Mouse (Mus musculus) neural tube, embryonic 15.5 days (tissue): ENCODE data around the gene Hist1h1b. TPM values are rescaled to one million over a fixed set of nuclear protein-coding genes. Genes with fewer than 3 reads are reported as not detected.
A peak's percentile ranks its signal among the peaks of the same experiment; 100 is the strongest.
"Not testable (repeated sequence)": the region's sequence is repeated elsewhere in the genome, so short reads cannot be mapped to it uniquely, and the experiment has no call there.

Source experiments
- ATAC-seq: fragments of 200-750 bp; cut with Nextera tagmentation; 2 replicates; pipeline ENCODE4 v1.8.0; 2017; ENCODE audit warnings: mild to moderate bottlenecking, moderate TSS enrichment, moderate library complexity; ENCODE audit not compliant: low FRiP score
- H3K27ac ChIP-seq: fragments of 300-500 bp; sonication (generic); replicated peaks from 2 replicates; pipeline ENCODE4 v1.5.1; 2015; ENCODE audit warnings: mild to moderate bottlenecking, inconsistent platforms
- H3K27me3 ChIP-seq: fragments of 300-500 bp; sonication (generic); replicated peaks from 2 replicates; pipeline ENCODE4 v1.6.1; 2015; ENCODE audit warnings: inconsistent platforms
- H3K36me3 ChIP-seq: fragments of 300-500 bp; sonication (generic); 2 replicates; pipeline ENCODE4 v1.6.1; 2015; ENCODE audit warnings: inconsistent platforms
- H3K4me1 ChIP-seq: fragments of 300-500 bp; sonication (generic); 2 replicates; pipeline ENCODE4 v1.6.1; 2015; ENCODE audit warnings: inconsistent platforms
- H3K4me2 ChIP-seq: fragments of 300-500 bp; sonication (generic); 2 replicates; pipeline ENCODE4 v1.6.1; 2015; ENCODE audit warnings: inconsistent platforms, mild to moderate bottlenecking, moderate library complexity
- H3K4me3 ChIP-seq: fragments of 300-500 bp; sonication (generic); replicated peaks from 2 replicates; pipeline ENCODE4 v1.5.1; 2015; ENCODE audit warnings: mild to moderate bottlenecking, inconsistent platforms
- H3K9ac ChIP-seq: fragments of 300-500 bp; sonication (generic); replicated peaks from 2 replicates; pipeline ENCODE4 v1.6.1; 2015; ENCODE audit warnings: mild to moderate bottlenecking, inconsistent platforms
- H3K9me3 ChIP-seq: fragments of 300-500 bp; sonication (generic); replicated peaks from 2 replicates; pipeline ENCODE4 v1.6.1; 2016; ENCODE audit warnings: inconsistent platforms
- WGBS: fragments of 180-500 bp; shearing (Covaris S2); methylation state at CpG from one replicate; pipeline ENCODE4 v1.1.7; 2015; ENCODE audit warnings: mixed read lengths; 5-methylcytosine and 5-hydroxymethylcytosine counted together
- polyA plus RNA-seq: library from polyadenylated mRNA; unstranded; fragments of >200 nt; fragmentation: Nextera tagmentation; extraction: Ambion mirVana; gene quantifications from 2 replicates; pipeline ENCODE4 v1.2.1, GENCODE M21; 2015

Gene Hist1h1b
- polyA plus RNA-seq, 1 experiment from 2014 or later = 2.2 TPM

- Histone ChIP-seq H3K4me2 (peak overlapping the region; percentile 89), H3K4me1 (peaks cover 29% of the 10 kb centered on the region), H3K27me3 (peaks cover 6% of the 10 kb centered on the region; the same call in 1 of the 2 replicates), H3K4me3 (peak overlapping the region; percentile 49), H3K36me3 (no peaks in the 10 kb centered on the region), H3K27ac (peak overlapping the region; percentile 79; the same call in 1 of the 2 replicates), H3K9ac (peak overlapping the region; percentile 56), H3K9me3 (no peaks in the 10 kb centered on the region)
- 3% methylated on average over 33 of the region's 33 CpGs for WGBS
- ATAC-seq = peak; percentile 94
Observed at GRCm38 (mm10) chr13:21778814-21779766, 1.3 kb downstream of the Hist1h1b start.

DNA sequence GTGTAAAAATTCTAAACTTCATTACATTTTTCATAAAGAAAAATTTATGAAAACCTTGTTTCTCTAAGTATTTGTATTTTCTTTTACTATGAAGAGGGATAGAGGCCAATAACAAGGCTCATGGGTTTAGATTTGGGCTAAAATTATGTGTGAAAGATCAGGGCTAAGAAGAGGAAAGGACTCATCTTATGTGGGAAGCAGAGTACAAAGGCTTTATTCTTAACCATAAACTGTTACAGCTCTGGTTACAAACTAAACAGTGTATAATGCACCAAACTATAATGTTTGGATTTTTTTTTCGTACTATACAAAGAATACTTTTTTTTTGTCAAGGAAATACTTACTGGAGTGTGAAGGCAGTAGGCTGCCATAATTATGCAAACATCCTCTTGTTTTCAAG lies 24.7 kb downstream of the Hist1h1b start:
- Histone ChIP-seq H3K27me3 (no peaks in the 10 kb centered on the region), H3K4me3 (no peak overlapping the region), H3K4me1 (peaks cover 15% of the 10 kb centered on the region), H3K9me3 (no peaks in the 10 kb centered on the region), H3K36me3 (no peaks in the 10 kb centered on the region), H3K9ac (no peak overlapping the region), H3K4me2 (no peak overlapping the region), H3K27ac (no peak overlapping the region)
- 71% methylated on average over 1 of the region's 1 CpGs for WGBS
- no peak for ATAC-seq

DNA sequence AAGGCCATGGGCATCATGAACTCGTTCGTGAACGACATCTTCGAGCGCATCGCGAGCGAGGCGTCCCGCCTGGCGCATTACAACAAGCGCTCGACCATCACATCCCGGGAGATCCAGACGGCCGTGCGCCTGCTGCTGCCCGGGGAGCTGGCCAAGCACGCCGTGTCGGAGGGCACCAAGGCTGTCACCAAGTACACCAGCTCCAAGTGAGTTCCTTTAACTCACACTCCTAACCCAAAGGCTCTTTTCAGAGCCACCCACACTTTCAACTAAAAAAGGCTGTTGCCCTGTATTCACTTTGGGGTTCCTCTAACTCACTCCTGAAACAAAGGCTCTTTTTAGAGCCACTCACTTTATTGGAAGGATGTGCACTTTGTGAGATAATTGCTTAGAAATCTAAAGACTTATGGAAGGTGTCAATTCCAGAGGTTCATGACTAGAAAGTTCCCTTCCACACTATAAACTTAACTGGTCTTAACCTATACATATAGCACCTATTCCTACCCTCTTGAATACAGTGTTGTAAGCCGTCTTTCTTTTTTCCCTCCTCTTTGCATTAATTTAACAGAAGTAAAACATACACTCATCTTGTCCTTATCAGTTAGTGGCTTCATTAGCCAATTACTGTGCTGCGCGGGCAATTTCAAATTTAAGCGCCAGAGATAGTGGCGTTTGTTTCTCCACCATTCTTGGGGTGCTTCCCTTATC lies 26.0 kb downstream of the Hist1h1b start:
- H3K9me3 ChIP-seq, H3K36me3 ChIP-seq, H3K9ac ChIP-seq, H3K27me3 ChIP-seq, ATAC-seq: not testable (repeated sequence)
- Histone ChIP-seq H3K4me3 (peak overlapping the region; percentile 48), H3K27ac (peak overlapping the region; percentile 92), H3K4me1 (peaks cover 20% of the 10 kb centered on the region), H3K4me2 (peak overlapping the region; percentile 80)
- under 1% methylated on average over 17 of the region's 26 CpGs for WGBS

- H3K4me3 ChIP-seq = peak within 1 kb of the TSS; percentile 48
- H3K27me3 ChIP-seq, H3K9me3 ChIP-seq, H3K36me3 ChIP-seq: not testable (repeated sequence)
- peaks cover 25% of the 10 kb centered on the region for H3K4me1 ChIP-seq
- H3K27ac ChIP-seq = peak within 1 kb of the TSS; percentile 92
- under 1% methylated on average over 39 of the region's 50 CpGs for WGBS
- H3K4me2 ChIP-seq = peak within 1 kb of the TSS; percentile 80
- H3K9ac ChIP-seq = peak within 1 kb of the TSS; percentile 58
- peak; percentile 95 for ATAC-seq
Observed at GRCm38 (mm10) chr13:21753524-21754285, 26.7 kb downstream of the Hist1h1b start, which contains the start of the genes Hist1h2ak and Hist1h2bn. Gene Hist1h2ak (minus strand): TSS chr13:21753827. Gene Hist1h2bn (plus strand): TSS chr13:21754123.

- Histone ChIP-seq H3K4me3 (peak overlapping the region; percentile 48), H3K9me3 (no peaks in the 10 kb centered on the region), H3K27ac (peak overlapping the region; percentile 92), H3K9ac (peak overlapping the region; percentile 58), H3K27me3 (no peaks in the 10 kb centered on the region), H3K4me2 (peak overlapping the region; percentile 80), H3K36me3 (no peaks in the 10 kb centered on the region), H3K4me1 (peaks cover 28% of the 10 kb centered on the region)
- ATAC-seq = no peak
- WGBS = 3% methylated on average over 10 of the region's 10 CpGs
Observed at GRCm38 (mm10) chr13:21753051-21753523, 27.3 kb downstream of the Hist1h1b start.

GRCm38 (mm10) chr13:21752356-21752755 lies 28.1 kb downstream of the Hist1h1b start:
- H3K27ac ChIP-seq = no peak overlapping the region; the same call in 1 of the 2 replicates
- peaks cover 28% of the 10 kb centered on the region for H3K4me1 ChIP-seq
- H3K36me3 ChIP-seq = no peaks in the 10 kb centered on the region
- WGBS = 53% methylated on average over 3 of the region's 3 CpGs
- H3K9me3 ChIP-seq = no peaks in the 10 kb centered on the region
- H3K4me3 ChIP-seq = no peak overlapping the region
- H3K27me3 ChIP-seq = no peaks in the 10 kb centered on the region
- H3K9ac ChIP-seq = no peak overlapping the region
- no peak overlapping the region for H3K4me2 ChIP-seq
- ATAC-seq = no peak

DNA sequence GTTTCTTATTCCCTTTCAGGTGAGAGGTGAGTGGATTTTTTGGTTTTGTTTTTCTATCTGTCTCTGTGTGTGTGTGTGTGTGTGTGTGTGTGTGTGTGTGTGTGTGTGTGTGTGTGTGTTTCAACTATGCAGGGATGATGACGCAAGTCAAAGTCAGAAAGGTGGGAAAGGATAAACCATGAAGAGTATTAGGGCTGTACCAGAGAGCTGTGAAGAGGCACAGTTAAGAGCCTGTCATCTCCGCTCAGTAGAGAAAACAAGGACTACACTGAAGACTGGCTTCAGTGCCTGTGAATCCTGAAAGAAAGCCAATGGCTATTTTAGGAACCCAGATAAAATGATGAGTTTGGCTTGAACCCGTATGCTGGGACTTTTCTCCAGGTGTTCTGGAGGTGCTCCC lies 28.6 kb downstream of the Hist1h1b start:
- H3K4me3 ChIP-seq = no peak overlapping the region
- no peaks in the 10 kb centered on the region for H3K36me3 ChIP-seq
- H3K27me3 ChIP-seq = no peaks in the 10 kb centered on the region
- WGBS = 70% methylated on average over 3 of the region's 3 CpGs
- no peak overlapping the region for H3K9ac ChIP-seq
- H3K27ac ChIP-seq = no peak overlapping the region; the same call in 1 of the 2 replicates
- no peak overlapping the region for H3K4me2 ChIP-seq
- H3K9me3 ChIP-seq = no peaks in the 10 kb centered on the region
- ATAC-seq = no peak
- peaks cover 28% of the 10 kb centered on the region for H3K4me1 ChIP-seq

DNA sequence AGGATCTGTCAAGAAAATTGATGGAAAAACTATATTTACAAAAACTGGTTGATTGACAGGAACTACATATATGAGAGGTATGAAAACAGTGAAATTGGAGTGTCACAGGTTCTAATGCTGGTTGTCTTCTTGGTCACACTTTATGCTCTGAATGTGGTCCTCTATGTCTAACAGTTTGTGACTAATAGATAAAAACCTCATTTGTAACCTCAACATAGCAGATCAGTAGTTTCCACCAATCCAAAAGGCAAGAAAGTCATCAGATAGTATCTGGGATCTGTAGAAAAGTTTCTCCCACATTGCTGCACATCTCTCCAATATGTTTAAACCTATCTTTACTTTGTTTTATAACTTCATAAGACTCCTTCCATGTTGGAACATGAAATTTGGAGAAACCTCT lies 29.0 kb downstream of the Hist1h1b start:
- H3K9me3 ChIP-seq = no peaks in the 10 kb centered on the region
- H3K9ac ChIP-seq = no peak overlapping the region
- no peak overlapping the region for H3K4me2 ChIP-seq
- H3K36me3 ChIP-seq = no peaks in the 10 kb centered on the region
- H3K27me3 ChIP-seq = no peaks in the 10 kb centered on the region
- no peak for ATAC-seq
- no peak overlapping the region for H3K4me3 ChIP-seq
- H3K27ac ChIP-seq = no peak overlapping the region
- peaks cover 28% of the 10 kb centered on the region for H3K4me1 ChIP-seq

DNA sequence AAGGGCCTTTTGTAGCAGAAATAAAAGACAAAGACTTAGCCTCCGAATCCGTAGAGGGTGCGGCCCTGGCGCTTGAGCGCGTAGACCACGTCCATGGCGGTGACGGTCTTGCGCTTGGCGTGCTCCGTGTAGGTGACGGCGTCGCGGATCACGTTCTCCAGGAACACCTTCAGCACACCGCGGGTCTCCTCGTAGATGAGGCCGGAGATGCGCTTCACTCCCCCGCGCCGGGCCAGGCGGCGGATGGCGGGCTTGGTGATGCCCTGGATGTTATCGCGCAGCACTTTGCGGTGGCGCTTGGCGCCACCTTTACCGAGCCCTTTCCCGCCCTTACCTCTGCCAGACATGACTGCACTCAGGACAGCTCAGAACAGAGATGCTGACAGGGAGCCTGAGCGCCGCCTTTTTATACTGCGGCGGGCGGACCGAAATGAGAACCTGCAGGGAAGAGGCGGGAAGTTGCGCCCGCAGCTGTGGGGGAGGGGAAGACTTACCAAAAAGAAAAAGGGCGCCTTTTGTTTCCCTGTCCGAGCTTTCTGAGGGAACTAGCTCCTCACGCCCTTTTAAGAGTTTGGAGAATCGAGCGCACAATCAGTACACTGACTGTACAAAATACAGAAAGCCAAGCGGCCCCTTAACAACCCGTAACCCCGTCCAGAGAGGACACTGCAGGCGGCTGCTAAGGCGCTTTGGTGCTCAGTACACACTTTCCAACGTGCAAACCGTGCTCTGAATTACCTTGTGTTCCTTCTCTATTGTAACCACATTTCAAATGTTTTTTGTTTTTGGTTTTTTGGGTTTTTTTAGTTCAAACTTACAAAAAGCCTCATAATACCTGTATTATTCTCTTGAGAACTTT lies 30.0 kb downstream of the Hist1h1b start, which contains the start of gene Hist1h4k:
TSS of gene Hist1h4k (minus strand) at position 347 of the 859 bp plus-strand sequence.
- WGBS = 0% methylated on average over 42 of the region's 56 CpGs
- H3K36me3 ChIP-seq, H3K27me3 ChIP-seq, H3K9me3 ChIP-seq: not testable (repeated sequence)
- ATAC-seq = peak; percentile 90
- H3K9ac ChIP-seq = peak within 1 kb of the TSS; percentile 55
- peak within 1 kb of the TSS; percentile 71 for H3K4me2 ChIP-seq
- peaks cover 28% of the 10 kb centered on the region for H3K4me1 ChIP-seq
- peak within 1 kb of the TSS; percentile 89 for H3K27ac ChIP-seq
- H3K4me3 ChIP-seq = peak within 1 kb of the TSS; percentile 48

DNA sequence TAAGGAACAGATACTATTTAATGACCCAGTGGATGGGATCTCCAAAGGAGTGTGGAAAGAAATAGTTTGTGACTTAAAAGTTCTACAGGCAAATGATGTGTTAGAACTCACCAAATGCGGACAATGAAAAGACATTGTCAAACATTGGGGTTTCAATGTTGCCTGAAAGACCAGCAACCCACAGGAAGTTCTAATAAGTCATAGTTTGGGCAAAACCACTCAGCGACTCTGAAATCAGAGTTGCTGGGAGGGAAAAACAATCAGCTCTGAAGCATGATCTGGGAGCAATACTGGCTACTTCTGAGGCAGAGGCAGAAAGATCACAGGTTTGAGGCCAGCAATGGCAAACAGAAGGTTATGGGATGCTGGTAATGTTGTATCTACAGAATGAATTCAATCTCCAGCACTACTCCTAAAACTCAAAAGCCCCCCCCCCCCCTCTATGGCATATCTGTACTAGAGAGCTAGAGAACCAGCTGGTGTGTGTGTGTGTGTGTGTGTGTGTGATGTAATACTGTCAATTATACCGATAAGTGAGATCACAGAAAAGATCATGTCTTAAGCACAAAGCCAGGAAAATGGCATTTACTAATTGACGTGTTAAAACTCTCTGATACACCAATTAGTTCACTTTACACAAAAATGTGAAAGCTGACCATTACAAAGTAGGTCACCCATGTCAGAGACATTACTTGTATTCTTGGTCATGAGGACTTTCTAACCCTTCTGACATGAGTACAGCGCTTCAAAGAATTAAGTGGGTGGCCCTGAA lies 30.9 kb downstream of the Hist1h1b start:
- H3K9me3 ChIP-seq = no peaks in the 10 kb centered on the region
- H3K36me3 ChIP-seq = no peaks in the 10 kb centered on the region
- H3K4me1 ChIP-seq = peaks cover 24% of the 10 kb centered on the region
- H3K27ac ChIP-seq = peak overlapping the region; percentile 89
- H3K27me3 ChIP-seq = no peaks in the 10 kb centered on the region
- peak overlapping the region; percentile 48 for H3K4me3 ChIP-seq
- WGBS = 7% methylated on average over 5 of the region's 5 CpGs
- no peak for ATAC-seq
- H3K9ac ChIP-seq = peak overlapping the region; percentile 55
- H3K4me2 ChIP-seq = peak overlapping the region; percentile 71
